Comparison of ENCODE assay signal across 13 mouse cellular contexts in genomic region chr13:99502911-99503310, GRCm38 (mm10). TPM values are rescaled to one million over a fixed set of nuclear protein-coding genes. Genes with fewer than 3 reads are reported as not detected.
A peak's percentile ranks its signal among the peaks of the same experiment; 100 is the strongest.
DNase-seq lines count a peak whose midpoint lies in the region; ATAC-seq and TF ChIP-seq lines count a peak whose summit lies in the region.
"Had no signal": no experiment of that assay in that cellular context is flagged by ENCODE, and none has a peak within 500 bp of the region (broad histone marks: within the 10 kb centered on the region; RNA-seq: fewer than 3 reads in every experiment).

No protein-coding gene starts in this region.

- TF ChIP-seq POLR2A in cortical plate, adult 2 months (IDR thresholded peaks at IDR 0.05; ENCODE audit: extremely low read depth, insufficient read depth, low read length): no peak

- peaks cover 32% of the 10 kb centered on the region for H3K4me1 ChIP-seq in cortical plate, adult 2 months (ENCODE audit: control insufficient read depth, insufficient read depth, low read length)
- H3K4me1 ChIP-seq in hindbrain, embryonic 12.5 days: peaks cover 62% of the 10 kb centered on the region
- peaks cover 66% of the 10 kb centered on the region for H3K4me1 ChIP-seq in midbrain, embryonic 12.5 days
- peaks cover 16% of the 10 kb centered on the region for H3K4me1 ChIP-seq in kidney, embryonic 15.5 days

- peak overlapping the region; percentile 51; the same call in 1 of the 2 replicates for H3K27ac ChIP-seq in cortical plate, adult 2 months (ENCODE audit: insufficient read depth, low read length)
- H3K27ac ChIP-seq in hindbrain, embryonic 12.5 days: peak overlapping the region; percentile 60
- H3K27ac ChIP-seq in midbrain, embryonic 12.5 days (replicated peaks): peak overlapping the region; percentile 61
- H3K27ac ChIP-seq in kidney, embryonic 15.5 days: no peak overlapping the region
- H3K27ac ChIP-seq: heart, adult 2 months; intestine, embryonic 15.5 days had no signal

- peak; percentile 81 for DNase-seq in 416B (ENCODE audit: low read depth)
- DNase-seq in urinary bladder, adult 18-20 months (ENCODE audit: low spot score in 2 of 2): no peak
- no peak for DNase-seq in spleen, postnatal 4 days (ENCODE audit: low spot score in 2 of 2)
- no peak for DNase-seq in kidney, adult 8-10 months
- DNase-seq: cerebellum, postnatal 36 days; heart, adult 2 months; right cerebral cortex, adult 18-20 months had no signal

- no peaks in the 10 kb centered on the region for H3K9me3 ChIP-seq in hindbrain, embryonic 12.5 days (replicated peaks)
- H3K9me3 ChIP-seq in midbrain, embryonic 12.5 days: no peaks in the 10 kb centered on the region
- no peaks in the 10 kb centered on the region for H3K9me3 ChIP-seq in kidney, embryonic 15.5 days (replicated peaks)
- H3K9me3 ChIP-seq: intestine, embryonic 15.5 days had no signal

- no peak for TF ChIP-seq CTCF in cortical plate, adult 2 months (IDR thresholded peaks at IDR 0.05; ENCODE audit: extremely low read depth, insufficient read depth, low read length)

- peaks cover 52% of the 10 kb centered on the region for H3K36me3 ChIP-seq in hindbrain, embryonic 12.5 days
- H3K36me3 ChIP-seq in midbrain, embryonic 12.5 days: peaks cover 66% of the 10 kb centered on the region
- H3K36me3 ChIP-seq in kidney, embryonic 15.5 days: no peaks in the 10 kb centered on the region
- H3K36me3 ChIP-seq: intestine, embryonic 15.5 days had no signal

- no peak for ATAC-seq in hindbrain, embryonic 12.5 days (ENCODE audit: low FRiP score)
- ATAC-seq in midbrain, embryonic 12.5 days (ENCODE audit: low FRiP score, low read depth): no peak
- no peak for ATAC-seq in kidney, embryonic 15.5 days (replicated peaks; ENCODE audit: low FRiP score)
- ATAC-seq: intestine, embryonic 15.5 days had no signal

- 54% methylated on average over 7 of the region's 7 CpGs for WGBS in hindbrain, embryonic 12.5 days
- WGBS in midbrain, embryonic 12.5 days: 67% methylated on average over 7 of the region's 7 CpGs
- 76% methylated on average over 7 of the region's 7 CpGs for WGBS in kidney, embryonic 15.5 days

- H3K27me3 ChIP-seq in hindbrain, embryonic 12.5 days: no peaks in the 10 kb centered on the region
- no peaks in the 10 kb centered on the region for H3K27me3 ChIP-seq in midbrain, embryonic 12.5 days
- H3K27me3 ChIP-seq in kidney, embryonic 15.5 days: no peaks in the 10 kb centered on the region
- H3K27me3 ChIP-seq: intestine, embryonic 15.5 days had no signal

- H3K9ac ChIP-seq in hindbrain, embryonic 12.5 days: peak overlapping the region; percentile 44; the same call in 1 of the 2 replicates
- 0 out of 2 replicates have a peak overlapping the region, but pooled peaks have one; percentile 17 for H3K9ac ChIP-seq in midbrain, embryonic 12.5 days (replicated peaks)
- H3K9ac ChIP-seq in kidney, embryonic 15.5 days: no peak overlapping the region
- H3K9ac ChIP-seq: intestine, embryonic 15.5 days had no signal

- H3K4me2 ChIP-seq in hindbrain, embryonic 12.5 days (replicated peaks): peak overlapping the region; percentile 13; the same call in 1 of the 2 replicates
- 0 out of 2 replicates have a peak overlapping the region, but pooled peaks have one; percentile 11 for H3K4me2 ChIP-seq in midbrain, embryonic 12.5 days (replicated peaks)
- no peak overlapping the region for H3K4me2 ChIP-seq in kidney, embryonic 15.5 days
- H3K4me2 ChIP-seq: intestine, embryonic 15.5 days; liver, embryonic 11.5 days had no signal

- no peak overlapping the region; the same call in 1 of the 2 replicates for H3K4me3 ChIP-seq in cortical plate, adult 2 months (ENCODE audit: insufficient read depth, low read length)
- no peak overlapping the region for H3K4me3 ChIP-seq in hindbrain, embryonic 12.5 days
- H3K4me3 ChIP-seq in midbrain, embryonic 12.5 days: no peak overlapping the region
- H3K4me3 ChIP-seq in kidney, embryonic 15.5 days (replicated peaks): no peak overlapping the region
- H3K4me3 ChIP-seq: heart, adult 2 months; intestine, embryonic 15.5 days had no signal

RNA-seq across cellular contexts. Expression of gene Map1b, which starts 13.4 kb away (rescaled TPM):
- 128 and 134 TPM in 2 replicates for polyA plus RNA-seq in cortical plate, adult 2 months (2012; rRNA removed)
- polyA plus RNA-seq in hindbrain, embryonic 12.5 days (2016; fragmentation: Nextera tagmentation; extraction: Ambion mirVana): 1,280 and 1,328 TPM in 2 replicates
- 1,345 and 1,353 TPM in 2 replicates for polyA plus RNA-seq in midbrain, embryonic 12.5 days (2016; fragmentation: Nextera tagmentation; extraction: Ambion mirVana)
- polyA plus RNA-seq in kidney, embryonic 15.5 days (2015; fragmentation: Nextera tagmentation; extraction: Ambion mirVana): 52.1 and 76.4 TPM in 2 replicates
